Mouse (Mus musculus): ENCODE data around the gene Adam17. TPM values are rescaled to one million over a fixed set of nuclear protein-coding genes. Genes with fewer than 3 reads are reported as not detected.

The Adam17 gene
- polyA plus RNA-seq, 1 experiment: 15.2 TPM

GRCm38 (mm10) chr12:21364624-21365435, 8.6 kb downstream of the Adam17 start:
- DNase-seq (ENCODE audit: low read depth, low spot score): no peak
- 66% methylated on average over 10 of the region's 10 CpGs for WGBS

- peak; percentile 10 for DNase-seq (ENCODE audit: low read depth, low spot score)
- 51% methylated on average over 3 of the region's 3 CpGs for WGBS
Observed at GRCm38 (mm10) chr12:21363195-21363594, 10.2 kb downstream of the Adam17 start.

GRCm38 (mm10) chr12:21362686-21363085, 10.7 kb downstream of the Adam17 start:
- peak; percentile 31 for DNase-seq (ENCODE audit: low read depth, low spot score)
- 11% methylated on average over 2 of the region's 2 CpGs for WGBS

- no peak for DNase-seq (ENCODE audit: low read depth, low spot score)
- 96% methylated on average over 8 of the region's 8 CpGs for WGBS
Observed at GRCm38 (mm10) chr12:21353681-21354080, 19.8 kb downstream of the Adam17 start.

- WGBS: 95% methylated on average over 7 of the region's 7 CpGs
Observed at GRCm38 (mm10) chr12:21350113-21350876, 23.1 kb downstream of the Adam17 start.

GRCm38 (mm10) chr12:21346972-21347371, 26.5 kb downstream of the Adam17 start:
- no peak for DNase-seq (ENCODE audit: low read depth, low spot score)
- 82% methylated on average over 7 of the region's 7 CpGs for WGBS

More at GRCm38 (mm10) chr12:21350113-21350876, 23.1 kb downstream of the Adam17 start:
- no peak for DNase-seq (ENCODE audit: low read depth, low spot score)

GRCm38 (mm10) chr12:21340674-21341073, 32.8 kb downstream of the Adam17 start:
- 94% methylated on average over 5 of the region's 5 CpGs for WGBS
- no peak for DNase-seq (ENCODE audit: low read depth, low spot score)

- WGBS: 97% methylated on average over 5 of the region's 5 CpGs
- DNase-seq (ENCODE audit: low read depth, low spot score): no peak
Observed at GRCm38 (mm10) chr12:21337171-21337570, 36.3 kb downstream of the Adam17 start.

GRCm38 (mm10) chr12:21335869-21336268, 37.6 kb downstream of the Adam17 start:
- 10% methylated on average over 7 of the region's 7 CpGs for WGBS

GRCm38 (mm10) chr12:21333766-21334165, 39.7 kb downstream of the Adam17 start:
- no peak for DNase-seq (ENCODE audit: low read depth, low spot score)
- WGBS: 92% methylated on average over 5 of the region's 5 CpGs

More at GRCm38 (mm10) chr12:21335869-21336268, 37.6 kb downstream of the Adam17 start:
- DNase-seq (ENCODE audit: low read depth, low spot score): no peak

GRCm38 (mm10) chr12:21333021-21333420, 40.4 kb downstream of the Adam17 start:
- WGBS: 93% methylated on average over 7 of the region's 7 CpGs
- DNase-seq (ENCODE audit: low read depth, low spot score): no peak

GRCm38 (mm10) chr12:21331711-21332110, 41.7 kb downstream of the Adam17 start:
- WGBS: 88% methylated on average over 6 of the region's 6 CpGs
- no peak for DNase-seq (ENCODE audit: low read depth, low spot score)

- 80% methylated on average over 10 of the region's 10 CpGs for WGBS
- DNase-seq (ENCODE audit: low read depth, low spot score): no peak
Observed at GRCm38 (mm10) chr12:21330961-21331576, 42.4 kb downstream of the Adam17 start.

- WGBS: 89% methylated on average over 9 of the region's 9 CpGs
- no peak for DNase-seq (ENCODE audit: low read depth, low spot score)
Observed at GRCm38 (mm10) chr12:21329661-21330400, 43.6 kb downstream of the Adam17 start.

GRCm38 (mm10) chr12:21326325-21326724, 47.1 kb downstream of the Adam17 start:
- WGBS: 87% methylated on average over 3 of the region's 3 CpGs
- DNase-seq (ENCODE audit: low read depth, low spot score): no peak

GRCm38 (mm10) chr12:21325266-21325665, 48.2 kb downstream of the Adam17 start:
- no peak for DNase-seq (ENCODE audit: low read depth, low spot score)
- WGBS: 92% methylated on average over 8 of the region's 8 CpGs

- 72% methylated on average over 5 of the region's 5 CpGs for WGBS
- no peak for DNase-seq (ENCODE audit: low read depth, low spot score)
Observed at GRCm38 (mm10) chr12:21324101-21324500, 49.3 kb downstream of the Adam17 start.

GRCm38 (mm10) chr12:21322856-21323255, 50.6 kb downstream of the Adam17 start:
- WGBS: 90% methylated on average over 9 of the region's 9 CpGs
- DNase-seq (ENCODE audit: low read depth, low spot score): no peak

GRCm38 (mm10) chr12:21322296-21322695, 51.1 kb downstream of the Adam17 start:
- DNase-seq (ENCODE audit: low read depth, low spot score): no peak
- WGBS: 76% methylated on average over 4 of the region's 4 CpGs

- no peak for DNase-seq (ENCODE audit: low read depth, low spot score)
- 77% methylated on average over 9 of the region's 9 CpGs for WGBS
Observed at GRCm38 (mm10) chr12:21321170-21321569, 52.3 kb downstream of the Adam17 start.
